11 mouse cellular contexts compared by ENCODE assay signal in the genomic region with DNA sequence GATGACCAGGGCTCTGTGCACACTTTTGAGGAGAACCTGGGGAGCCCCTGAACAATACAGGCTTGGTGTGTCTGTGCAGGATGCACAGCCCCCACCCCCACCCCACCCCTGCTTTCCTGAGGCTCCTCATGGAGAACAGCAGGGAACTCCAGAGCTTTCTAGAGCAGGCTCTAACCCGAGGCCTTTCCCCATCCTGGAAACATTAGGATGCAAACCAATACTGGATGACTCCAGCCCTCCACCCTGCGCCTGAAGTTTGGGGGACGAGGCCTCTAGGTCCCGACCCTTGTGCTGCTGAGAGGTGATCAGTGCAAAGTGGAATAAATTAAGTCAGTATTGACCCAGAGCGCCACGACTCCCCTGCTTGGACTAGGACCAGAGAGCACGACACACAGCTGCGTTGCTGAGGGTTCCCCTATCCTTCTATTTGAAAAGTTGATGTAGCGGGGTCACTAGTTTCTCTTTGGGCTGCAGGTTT. TPM values are rescaled to one million over a fixed set of nuclear protein-coding genes. Genes with fewer than 3 reads are reported as not detected.
DNase-seq lines count a peak whose midpoint lies in the region; ATAC-seq and TF ChIP-seq lines count a peak whose summit lies in the region.
"Had no signal": no experiment of that assay in that cellular context is flagged by ENCODE, and none has a peak within 500 bp of the region (broad histone marks: within the 10 kb centered on the region; RNA-seq: fewer than 3 reads in every experiment).

No protein-coding gene starts in this region.

- WGBS in forebrain, embryonic 12.5 days: 2% methylated on average over 9 of the region's 9 CpGs
- 3% methylated on average over 9 of the region's 9 CpGs for WGBS in forebrain, embryonic 15.5 days
- WGBS in midbrain, embryonic 10.5 days: 2% methylated on average over 9 of the region's 9 CpGs
- 3% methylated on average over 9 of the region's 9 CpGs for WGBS in midbrain, embryonic 16.5 days
- WGBS in limb, embryonic 14.5 days: 23% methylated on average over 9 of the region's 9 CpGs
- WGBS in stomach, embryonic 15.5 days: 19% methylated on average over 9 of the region's 9 CpGs
- 52% methylated on average over 9 of the region's 9 CpGs for WGBS in thymus, adult 2 months

- peaks cover 70% of the 10 kb centered on the region for H3K4me1 ChIP-seq in forebrain, embryonic 12.5 days
- H3K4me1 ChIP-seq in forebrain, embryonic 15.5 days: peaks cover 35% of the 10 kb centered on the region
- peaks cover 90% of the 10 kb centered on the region for H3K4me1 ChIP-seq in midbrain, embryonic 10.5 days
- peaks cover 26% of the 10 kb centered on the region for H3K4me1 ChIP-seq in midbrain, embryonic 16.5 days (ENCODE audit: control insufficient read depth, insufficient read depth, low read length)
- peaks cover 28% of the 10 kb centered on the region for H3K4me1 ChIP-seq in limb, embryonic 14.5 days (ENCODE audit: control insufficient read depth, insufficient read depth, low read length)
- peaks cover 44% of the 10 kb centered on the region for H3K4me1 ChIP-seq in stomach, embryonic 15.5 days
- peaks cover 6% of the 10 kb centered on the region; the same call in 1 of the 2 replicates for H3K4me1 ChIP-seq in thymus, adult 2 months (replicated peaks; ENCODE audit: control insufficient read depth, insufficient read depth, low read length)

- no peak overlapping the region for H3K27ac ChIP-seq in forebrain, embryonic 12.5 days
- no peak overlapping the region for H3K27ac ChIP-seq in forebrain, embryonic 15.5 days (replicated peaks)
- H3K27ac ChIP-seq in midbrain, embryonic 10.5 days (replicated peaks): no peak overlapping the region
- H3K27ac ChIP-seq in midbrain, embryonic 16.5 days (ENCODE audit: low read length): no peak overlapping the region
- H3K27ac ChIP-seq in limb, embryonic 14.5 days (replicated peaks; ENCODE audit: low read depth, low read length): no peak overlapping the region
- no peak overlapping the region for H3K27ac ChIP-seq in stomach, embryonic 15.5 days
- H3K27ac ChIP-seq in thymus, adult 2 months (ENCODE audit: control insufficient read depth, insufficient read depth, low read length): no peak overlapping the region

- no peak for TF ChIP-seq CTCF in thymus, adult 2 months (IDR thresholded peaks at IDR 0.05; ENCODE audit: borderline replicate concordance, control insufficient read depth, extremely low read depth, insufficient read depth, low read length, poor library complexity)

- peaks cover 100% of the 10 kb centered on the region for H3K27me3 ChIP-seq in forebrain, embryonic 12.5 days
- H3K27me3 ChIP-seq in forebrain, embryonic 15.5 days: peaks cover 97% of the 10 kb centered on the region
- H3K27me3 ChIP-seq in midbrain, embryonic 10.5 days (ENCODE audit: low read depth, poor library complexity, severe bottlenecking): peaks cover 100% of the 10 kb centered on the region
- H3K27me3 ChIP-seq in midbrain, embryonic 16.5 days (ENCODE audit: control insufficient read depth, insufficient read depth, low read depth, low read length): peaks cover 72% of the 10 kb centered on the region
- peaks cover 100% of the 10 kb centered on the region for H3K27me3 ChIP-seq in limb, embryonic 14.5 days (ENCODE audit: control insufficient read depth, insufficient read depth, low read length)
- H3K27me3 ChIP-seq in stomach, embryonic 15.5 days (replicated peaks): peaks cover 97% of the 10 kb centered on the region
- peaks cover 13% of the 10 kb centered on the region; the same call in 1 of the 2 replicates for H3K27me3 ChIP-seq in thymus, adult 2 months (ENCODE audit: control insufficient read depth, insufficient read depth, low read length)

- no peak for TF ChIP-seq POLR2A in limb, embryonic 14.5 days (IDR thresholded peaks at IDR 0.05; ENCODE audit: borderline replicate concordance, extremely low read depth, insufficient read depth, insufficient read length)
- no peak for TF ChIP-seq POLR2A in thymus, adult 2 months (IDR thresholded peaks at IDR 0.05; ENCODE audit: control insufficient read depth, extremely low read depth, insufficient read depth, low read length, poor library complexity)

- no peak for ATAC-seq in forebrain, embryonic 12.5 days (ENCODE audit: low FRiP score)
- no peak for ATAC-seq in forebrain, embryonic 15.5 days (replicated peaks)
- ATAC-seq in midbrain, embryonic 16.5 days: no peak
- ATAC-seq in limb, embryonic 14.5 days (ENCODE audit: low FRiP score, low read depth): no peak
- ATAC-seq in stomach, embryonic 15.5 days (ENCODE audit: insufficient read depth, low FRiP score, low read depth): no peak

- H3K36me3 ChIP-seq in forebrain, embryonic 12.5 days (replicated peaks): no peaks in the 10 kb centered on the region
- H3K36me3 ChIP-seq in forebrain, embryonic 15.5 days: no peaks in the 10 kb centered on the region
- H3K36me3 ChIP-seq in midbrain, embryonic 10.5 days: no peaks in the 10 kb centered on the region
- no peaks in the 10 kb centered on the region for H3K36me3 ChIP-seq in midbrain, embryonic 16.5 days (ENCODE audit: control insufficient read depth, insufficient read depth, low read length)
- no peaks in the 10 kb centered on the region for H3K36me3 ChIP-seq in limb, embryonic 14.5 days (ENCODE audit: control insufficient read depth, insufficient read depth, low read length)
- no peaks in the 10 kb centered on the region for H3K36me3 ChIP-seq in stomach, embryonic 15.5 days
- no peaks in the 10 kb centered on the region for H3K36me3 ChIP-seq in thymus, adult 2 months (ENCODE audit: control insufficient read depth, insufficient read depth, low read length)

- DNase-seq in midbrain, embryonic 10.5 days (ENCODE audit: low spot score): no peak
- no peak for DNase-seq in limb, embryonic 14.5 days (ENCODE audit: low spot score)
- DNase-seq in thymus, adult 2 months: no peak
- no peak for DNase-seq in right cerebral cortex, adult 18-20 months
- DNase-seq: cerebellum, adult 9-10 months; gastrocnemius, postnatal 14 days; thymus, postnatal 4 days had no signal

- H3K4me3 ChIP-seq in forebrain, embryonic 12.5 days (replicated peaks): peak overlapping the region; percentile 19
- no peak overlapping the region for H3K4me3 ChIP-seq in forebrain, embryonic 15.5 days
- H3K4me3 ChIP-seq in midbrain, embryonic 10.5 days: peak overlapping the region; percentile 42
- no peak overlapping the region; the same call in 1 of the 2 replicates for H3K4me3 ChIP-seq in midbrain, embryonic 16.5 days (ENCODE audit: low read depth, low read length)
- peak overlapping the region; percentile 24 for H3K4me3 ChIP-seq in limb, embryonic 14.5 days (replicated peaks; ENCODE audit: low read length)
- H3K4me3 ChIP-seq in stomach, embryonic 15.5 days (replicated peaks): peak overlapping the region; percentile 33
- H3K4me3 ChIP-seq in thymus, adult 2 months (ENCODE audit: control insufficient read depth, insufficient read depth, low read length): no peak overlapping the region

- H3K9me3 ChIP-seq in forebrain, embryonic 12.5 days: no peaks in the 10 kb centered on the region
- no peaks in the 10 kb centered on the region for H3K9me3 ChIP-seq in forebrain, embryonic 15.5 days
- no peaks in the 10 kb centered on the region for H3K9me3 ChIP-seq in midbrain, embryonic 10.5 days (replicated peaks)
- no peaks in the 10 kb centered on the region for H3K9me3 ChIP-seq in midbrain, embryonic 16.5 days (replicated peaks; ENCODE audit: control insufficient read depth, low read length, poor library complexity, severe bottlenecking)
- no peaks in the 10 kb centered on the region for H3K9me3 ChIP-seq in limb, embryonic 14.5 days (ENCODE audit: control insufficient read depth, low read length)
- H3K9me3 ChIP-seq in stomach, embryonic 15.5 days: no peaks in the 10 kb centered on the region

- 0 out of 2 replicates have a peak overlapping the region, but pooled peaks have one; percentile 30 for H3K4me2 ChIP-seq in forebrain, embryonic 12.5 days
- no peak overlapping the region for H3K4me2 ChIP-seq in forebrain, embryonic 15.5 days (replicated peaks)
- H3K4me2 ChIP-seq in midbrain, embryonic 16.5 days (ENCODE audit: low read length): no peak overlapping the region
- no peak overlapping the region; the same call in 1 of the 2 replicates for H3K4me2 ChIP-seq in limb, embryonic 14.5 days (replicated peaks; ENCODE audit: low read depth, low read length, severe bottlenecking)
- peak overlapping the region; percentile 52; the same call in 1 of the 2 replicates for H3K4me2 ChIP-seq in stomach, embryonic 15.5 days

- H3K9ac ChIP-seq in forebrain, embryonic 12.5 days: no peak overlapping the region
- H3K9ac ChIP-seq in forebrain, embryonic 15.5 days (replicated peaks): no peak overlapping the region
- H3K9ac ChIP-seq in midbrain, embryonic 16.5 days (ENCODE audit: low read depth, low read length): no peak overlapping the region
- H3K9ac ChIP-seq in limb, embryonic 14.5 days (ENCODE audit: low read depth, low read length, severe bottlenecking): no peak overlapping the region
- no peak overlapping the region for H3K9ac ChIP-seq in stomach, embryonic 15.5 days

RNA-seq across cellular contexts. Expression of a gene that starts 4.4 kb away (rescaled TPM):
- 26.9 and 28.0 TPM in 2 replicates for polyA plus RNA-seq in forebrain, embryonic 12.5 days (2016; fragmentation: Nextera tagmentation; extraction: Ambion mirVana)
- polyA plus RNA-seq in forebrain, embryonic 15.5 days (2015; fragmentation: Nextera tagmentation; extraction: Ambion mirVana): 9.3 and 15.0 TPM in 2 replicates
- 3.6 and 4.6 TPM in 2 replicates for polyA plus RNA-seq in midbrain, embryonic 10.5 days (2016; fragmentation: Nextera tagmentation; extraction: Ambion mirVana)
- 29.7 and 62.2 TPM in 2 replicates for polyA plus RNA-seq in midbrain, embryonic 16.5 days (2015; fragmentation: Nextera tagmentation; extraction: Ambion mirVana)
- 0.21 and 0.24 TPM in 2 replicates for polyA plus RNA-seq in limb, embryonic 14.5 days (2012; rRNA removed)
- polyA plus RNA-seq in limb, embryonic 14.5 days (2014; fragmentation: Nextera tagmentation; extraction: Ambion mirVana): 0.17 and 0.33 TPM in 2 replicates
- polyA plus RNA-seq in stomach, embryonic 15.5 days (2015; fragmentation: Nextera tagmentation; extraction: Ambion mirVana): 0.28 and 0.31 TPM in 2 replicates
- polyA plus RNA-seq in thymus, adult 2 months (2012; rRNA removed): 0.13 and 0.18 TPM in 2 replicates

Comparison
In these comparisons a context has a peak if more than half of its experiments do, and no peak if none do; other contexts are left out.
1. H3K4me2 ChIP-seq: peak in forebrain, embryonic 12.5 days (single experiment) and stomach, embryonic 15.5 days (single experiment); none in forebrain, embryonic 15.5 days (single experiment), midbrain, embryonic 16.5 days (single experiment) and limb, embryonic 14.5 days (single experiment).
2. H3K4me3 ChIP-seq: peak in forebrain, embryonic 12.5 days (single experiment), midbrain, embryonic 10.5 days (single experiment), limb, embryonic 14.5 days (single experiment) and stomach, embryonic 15.5 days (single experiment); none in forebrain, embryonic 15.5 days (single experiment), midbrain, embryonic 16.5 days (single experiment) and thymus, adult 2 months (single experiment).